Mouse (Mus musculus) fat pad, adult 2 months (tissue): ENCODE data around the gene Rarres2.
"Not testable (repeated sequence)": the region's sequence is repeated elsewhere in the genome, so short reads cannot be mapped to it uniquely, and the experiment has no call there.

Experiments used
- DNase-seq: peaks from one replicate; pipeline ENCODE4 v3.0.0-alpha.2; 2011; ENCODE audit warnings: low read depth, low spot score; ENCODE audit errors: extremely low read depth

The Rarres2 gene

DNA sequence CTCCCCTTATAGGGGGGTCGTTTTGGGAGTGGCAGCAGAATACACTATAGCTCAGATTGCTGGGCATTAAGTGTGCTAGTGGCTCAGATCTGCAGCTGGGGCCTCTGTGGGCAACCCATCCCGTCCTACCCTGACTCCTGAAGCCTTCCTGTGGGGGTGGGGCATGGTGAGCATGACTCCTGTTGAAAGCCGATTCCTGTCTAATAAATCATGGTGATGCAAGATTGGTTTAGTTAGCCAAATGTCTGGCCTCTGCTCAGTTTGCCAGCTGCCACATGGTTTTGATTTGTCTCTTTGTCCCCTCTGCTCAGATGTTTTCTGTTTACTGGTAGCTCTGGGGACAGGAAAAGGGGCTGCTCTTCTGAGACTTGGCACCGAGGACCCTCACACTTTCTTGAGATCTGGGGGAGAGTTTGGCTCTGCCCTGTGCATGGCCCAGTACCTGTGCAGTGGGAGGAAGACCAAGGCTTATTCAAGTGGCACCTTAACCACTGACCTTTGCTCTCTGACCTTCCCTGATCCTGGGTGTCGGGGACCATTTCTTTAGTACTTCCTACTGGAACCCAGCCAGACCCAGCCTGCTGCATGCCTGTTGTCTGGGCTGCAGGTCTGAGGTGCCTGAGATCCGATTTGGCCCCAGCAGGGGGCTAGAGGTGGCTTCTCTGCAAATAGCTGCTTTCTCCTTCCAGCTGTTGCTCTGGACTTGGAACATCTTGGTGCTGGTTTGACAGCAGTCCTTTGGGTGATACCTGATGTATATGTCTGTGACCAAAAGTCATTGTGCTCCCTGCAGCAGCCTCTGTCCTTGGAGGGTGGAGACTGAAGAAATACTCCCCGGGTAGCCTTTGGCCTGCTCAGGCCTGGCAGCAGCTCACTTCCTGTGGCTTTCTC, 30.8 kb downstream of the Rarres2 start:
- no peak for DNase-seq

DNA sequence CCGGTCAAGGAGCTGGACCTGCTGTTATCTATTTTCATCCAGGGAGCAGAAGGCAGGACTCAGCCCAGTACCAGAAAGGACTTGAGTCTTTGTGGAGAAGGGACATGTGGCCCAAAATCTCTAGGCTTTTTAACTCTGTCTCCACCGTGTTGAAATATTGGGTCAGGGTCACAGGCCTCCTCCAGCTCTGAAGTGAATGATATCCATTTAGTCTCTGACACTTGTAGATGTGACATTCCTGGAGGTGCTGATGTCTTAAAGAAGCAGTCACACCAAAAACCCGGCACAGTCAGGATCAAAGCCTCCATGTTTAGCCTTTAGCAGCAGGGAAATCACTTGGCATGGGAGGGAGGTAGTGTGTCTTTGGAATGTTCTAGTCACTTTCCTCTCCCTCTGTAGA, 31.9 kb downstream of the Rarres2 start:
- no peak for DNase-seq

DNA sequence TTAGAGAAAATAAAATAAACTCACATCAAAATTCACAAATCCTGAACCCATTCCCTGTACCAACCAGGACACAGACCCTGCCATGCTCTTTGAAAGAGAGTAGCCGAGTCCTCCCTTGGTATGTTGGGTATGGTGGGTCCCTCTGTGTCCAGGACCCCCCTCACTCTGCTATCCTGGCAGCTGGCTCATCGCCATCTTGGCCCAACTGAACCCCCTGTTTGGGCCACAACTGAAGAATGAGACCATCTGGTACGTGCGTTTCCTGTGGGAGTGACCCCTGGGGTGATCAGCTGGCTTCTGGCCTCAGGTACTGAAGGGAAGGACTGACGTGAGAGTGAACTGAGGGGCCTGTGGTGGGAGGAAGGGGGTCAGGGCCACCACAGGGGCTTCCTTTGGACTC, 32.7 kb downstream of the Rarres2 start:
- DNase-seq = no peak

DNA sequence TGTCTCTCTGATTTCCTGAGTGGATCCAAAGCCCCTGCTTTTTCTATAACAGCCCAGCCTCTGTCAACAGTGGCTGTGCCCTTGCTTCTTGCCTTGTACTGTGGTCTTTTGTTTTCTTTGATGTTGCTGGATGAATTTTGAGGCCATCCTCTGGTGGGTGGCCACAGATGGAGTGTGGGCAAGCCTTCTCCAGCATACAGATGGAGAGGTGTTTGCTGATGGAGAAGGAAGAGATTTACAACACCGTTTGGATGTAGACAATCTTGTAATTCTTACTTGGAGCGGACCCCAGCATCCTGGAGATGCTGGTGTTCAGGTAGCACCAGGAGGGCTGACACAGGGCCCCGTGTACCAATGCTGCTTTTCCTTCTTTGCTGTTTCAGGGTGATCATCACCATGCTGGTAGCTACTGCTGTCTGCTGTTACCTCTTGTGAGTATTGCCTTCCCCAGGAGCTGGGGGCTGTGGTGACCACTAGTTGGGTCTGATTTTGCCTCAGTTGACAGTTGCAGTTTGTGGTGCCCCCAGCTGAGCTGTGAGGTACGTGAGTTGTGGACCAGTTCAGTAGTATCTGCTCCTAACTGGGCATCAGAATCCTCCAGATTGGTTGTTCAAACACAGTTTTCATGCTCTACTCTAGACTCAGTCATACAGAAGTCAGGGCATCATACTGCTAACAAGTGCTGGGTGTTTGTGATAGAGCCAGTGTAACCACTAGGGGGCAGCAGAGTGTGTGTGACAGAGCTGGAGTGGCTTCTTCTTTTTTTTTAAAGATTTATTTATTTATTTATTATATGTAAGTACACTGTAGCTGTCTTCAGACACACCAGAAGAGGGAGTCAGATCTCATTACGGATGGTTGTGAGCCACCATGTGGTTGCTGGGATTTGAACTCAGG, 33.5 kb downstream of the Rarres2 start:
- DNase-seq = no peak

DNA sequence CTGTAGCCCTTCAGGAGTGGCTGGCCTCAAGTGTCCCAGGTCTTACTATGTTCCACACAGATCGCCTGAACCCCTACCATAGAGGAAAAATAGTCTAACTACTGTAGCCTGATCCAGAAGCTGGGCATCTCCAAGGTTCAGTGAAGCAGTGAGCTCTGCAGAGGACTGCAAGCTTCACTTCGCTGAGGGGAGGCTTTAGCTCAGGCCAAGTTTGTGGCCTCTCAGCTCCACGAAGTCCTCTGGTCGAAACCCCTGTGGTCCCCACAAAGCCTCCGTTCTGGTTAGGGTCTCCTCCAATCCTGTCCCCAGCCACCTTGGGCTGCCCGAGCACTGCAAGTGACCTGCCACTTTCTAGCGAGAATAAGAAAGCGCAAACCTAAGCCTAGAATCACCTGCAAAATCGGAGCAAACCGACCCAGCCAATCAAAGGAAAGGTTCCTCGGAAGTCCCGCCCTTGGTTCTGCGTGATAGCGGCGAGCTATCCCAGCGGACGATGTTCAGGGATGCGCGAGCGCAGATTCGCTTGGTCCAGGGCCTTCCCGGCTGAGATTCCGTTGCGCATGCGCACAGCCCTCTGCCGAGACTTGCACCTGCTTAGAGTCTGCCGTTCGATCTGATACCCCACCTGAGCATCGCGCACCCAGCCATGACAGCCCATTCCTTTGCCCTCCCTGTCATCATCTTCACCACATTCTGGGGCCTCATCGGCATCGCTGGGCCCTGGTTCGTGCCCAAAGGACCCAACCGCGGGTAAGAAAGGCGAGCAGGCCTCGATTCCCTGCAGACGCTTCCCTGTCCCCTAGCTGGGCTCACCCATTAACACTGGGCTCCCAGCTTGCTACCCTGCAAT, 35.3 kb downstream of the Rarres2 start, which contains the start of gene Atp6v0e2:
Atp6v0e2 (plus strand) TSS at position 511 of the 850 bp plus-strand sequence.
- no peak for DNase-seq

DNA sequence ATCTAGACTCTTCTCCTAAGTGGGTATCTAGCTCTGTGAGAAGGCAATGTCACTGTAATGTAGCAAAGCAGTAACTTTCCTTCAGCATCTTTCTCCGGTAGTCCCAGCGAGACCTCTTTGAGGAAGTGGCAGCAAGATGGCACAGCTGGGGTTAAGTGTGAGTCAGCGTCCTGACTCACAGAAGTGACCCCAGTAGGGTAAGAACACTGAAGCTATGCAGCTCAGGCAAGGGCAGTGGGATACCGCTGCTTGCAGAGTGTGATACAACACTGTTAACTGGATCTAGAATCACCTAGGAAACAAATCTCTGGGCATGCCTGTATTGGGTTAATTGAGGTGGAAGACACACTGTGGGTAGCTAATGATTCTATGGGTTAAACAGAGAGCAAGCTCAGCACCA, 36.5 kb downstream of the Rarres2 start:
- no peak for DNase-seq

DNA sequence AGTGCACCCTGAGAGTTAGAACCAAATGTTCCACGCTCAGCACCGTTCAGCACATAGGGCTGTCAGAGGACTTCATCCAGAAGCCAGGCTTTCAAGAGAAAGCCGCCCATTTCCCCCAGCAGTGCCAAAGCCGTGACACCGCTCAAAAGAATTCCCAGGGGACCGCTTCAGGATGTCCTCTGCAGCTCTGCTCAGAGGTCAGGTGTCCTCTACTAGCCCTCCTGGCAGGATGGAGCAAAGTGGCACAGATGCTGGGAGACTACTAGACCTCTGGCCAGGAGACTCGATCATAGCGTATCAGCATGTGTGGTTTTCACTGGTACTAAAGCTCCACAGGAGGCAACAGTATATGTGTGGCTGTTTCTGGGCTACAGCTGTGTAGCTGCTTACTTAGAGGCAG, 37.7 kb downstream of the Rarres2 start:
- DNase-seq = no peak

DNA sequence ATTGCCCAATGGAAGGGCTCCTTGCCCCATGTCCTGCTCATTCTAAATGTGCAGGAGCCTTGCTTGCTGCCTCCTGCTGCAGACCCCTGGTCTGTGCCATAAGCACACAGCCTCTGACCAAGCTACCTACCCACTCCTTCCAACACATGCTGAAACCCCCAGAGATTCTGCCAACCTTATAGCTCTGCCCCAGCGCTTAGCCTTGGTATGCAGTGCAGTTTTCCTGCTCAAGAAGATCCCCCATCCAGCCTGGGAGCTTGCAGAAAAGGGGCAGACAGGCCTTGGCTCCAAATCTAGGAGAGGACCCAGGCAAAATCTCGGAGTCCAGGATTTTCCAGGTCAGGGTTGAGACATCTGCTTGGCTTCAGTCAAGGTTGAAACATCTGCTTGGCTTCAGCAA, 39.1 kb downstream of the Rarres2 start:
- DNase-seq = no peak

DNA sequence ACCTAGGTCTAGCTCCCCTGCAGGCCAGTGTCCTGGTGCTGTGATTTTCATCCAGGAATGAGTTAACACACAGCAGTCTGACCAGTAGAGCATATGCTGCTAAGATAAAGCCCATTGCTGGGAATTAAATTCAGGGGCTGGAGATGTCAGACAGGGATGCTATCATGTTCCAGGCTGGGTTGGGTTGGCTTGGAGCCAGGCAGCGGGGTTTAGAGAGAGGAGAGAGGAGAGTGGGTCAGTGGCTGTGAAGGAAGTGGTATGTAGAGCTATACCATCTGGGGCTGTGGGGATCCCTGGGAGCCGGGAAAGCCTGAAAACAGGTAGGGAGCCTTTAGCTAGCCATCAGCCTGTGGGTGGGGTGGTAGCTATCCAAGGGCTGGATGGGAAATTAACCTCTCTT, 41.7 kb downstream of the Rarres2 start:
- no peak for DNase-seq

DNA sequence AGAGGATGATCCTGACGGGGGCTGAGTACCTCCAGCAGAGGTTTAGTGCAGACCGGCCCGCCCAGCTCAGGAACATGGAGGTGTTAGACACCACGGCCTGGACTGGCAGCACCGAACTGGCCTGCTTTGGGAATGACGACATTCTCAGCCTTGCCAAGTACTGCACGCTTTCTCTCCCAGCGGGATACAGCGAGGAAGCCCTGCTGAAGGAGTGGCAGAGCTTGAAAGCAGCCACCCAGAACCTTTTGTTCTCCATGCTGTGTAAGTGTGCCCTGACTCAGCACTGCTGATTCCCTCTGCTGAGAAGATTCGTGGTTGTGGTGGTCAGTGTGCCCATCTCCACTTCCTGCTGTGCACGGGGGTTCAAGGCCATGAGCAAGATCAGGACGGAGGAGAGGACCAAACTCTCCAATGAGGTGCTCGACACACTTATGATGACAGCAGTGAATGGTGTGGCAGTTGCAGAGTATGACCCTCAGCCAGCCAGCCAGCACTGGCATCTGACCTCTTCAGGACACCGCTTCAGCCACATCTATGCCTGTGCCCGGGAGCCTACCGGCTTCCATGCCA, 42.6 kb downstream of the Rarres2 start:
- no peak for DNase-seq

DNA sequence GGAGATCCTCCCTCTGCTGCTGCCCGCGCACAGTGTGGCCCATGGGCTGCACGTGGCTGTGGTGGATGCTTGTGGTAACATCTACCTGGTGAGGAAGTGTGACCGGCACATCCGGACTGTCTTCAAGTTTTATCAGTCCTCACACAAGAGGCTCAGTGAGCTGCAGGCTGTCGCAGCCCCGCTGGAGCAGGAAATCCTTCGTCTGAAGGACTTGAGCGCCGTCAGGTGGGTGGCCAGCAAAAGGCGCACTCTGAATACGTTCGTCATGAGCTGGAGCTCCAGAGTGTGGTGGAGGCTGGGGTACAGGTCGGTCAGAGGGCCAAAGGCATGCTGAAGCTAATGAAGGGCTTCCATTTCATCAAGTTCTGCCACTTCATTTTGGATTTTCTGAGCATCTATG, 43.3 kb downstream of the Rarres2 start:
- no peak for DNase-seq

DNA sequence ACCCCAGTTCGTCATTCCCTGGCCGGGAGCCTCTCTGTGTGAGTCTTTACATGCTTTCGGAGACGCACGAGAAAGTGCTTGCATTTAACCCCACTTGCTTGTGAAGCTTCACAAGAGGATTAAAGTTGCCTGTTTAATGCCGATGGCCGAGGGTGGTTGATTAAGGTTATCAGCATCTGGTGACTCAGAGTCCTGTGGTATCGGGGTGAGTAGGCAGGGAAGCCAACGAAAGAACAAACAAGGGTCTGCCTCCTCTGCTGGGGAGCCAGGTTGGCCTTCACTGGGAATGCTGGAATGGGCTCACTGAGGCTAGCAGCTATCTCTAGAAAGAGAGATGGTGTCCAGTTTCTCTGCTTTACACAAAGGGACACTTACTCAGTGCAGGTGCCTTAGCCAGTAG, 44.7 kb downstream of the Rarres2 start:
- DNase-seq = no peak

DNA sequence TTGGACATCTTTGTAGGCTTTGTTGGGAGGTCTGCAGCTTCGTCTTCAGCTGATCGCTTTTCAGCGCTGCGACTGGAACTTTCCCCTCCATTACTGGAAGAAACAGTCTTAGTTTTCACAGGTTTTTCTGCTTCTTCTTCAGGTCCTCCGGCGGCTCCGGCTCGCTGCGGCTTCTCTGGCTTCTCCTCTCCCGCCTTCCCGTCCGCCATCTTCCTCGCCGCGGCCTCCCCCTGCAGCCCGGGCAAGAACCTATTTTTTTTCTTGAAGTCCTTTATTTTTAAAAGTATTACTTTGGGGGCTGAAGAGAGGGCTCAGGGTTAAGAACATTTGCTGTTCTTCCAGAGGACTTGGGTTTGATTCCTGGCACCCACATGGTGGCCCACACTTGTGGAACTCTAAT, 47.7 kb downstream of the Rarres2 start:
- DNase-seq = not testable (repeated sequence)
